Mouse (Mus musculus): Measurements from ENCODE around the gene F11r. TPM values are rescaled to one million over a fixed set of nuclear protein-coding genes. Genes with fewer than 3 reads are reported as not detected.

F11r gene
- total RNA-seq (2021), result 10 to 100 TPM; 64.9 to 66.2 TPM
- long read RNA-seq, experiment 1, partial matches to known transcripts, result 40 of 45 reads
- long read RNA-seq, experiment 1, other reads (novel, unspliced or antisense), result 3 of 45 reads
- long read RNA-seq, experiment 2, partial matches to known transcripts, result 0 of 6 reads
- long read RNA-seq, experiment 2, other reads (novel, unspliced or antisense), result 6 of 6 reads

- peak; percentile 94 for DNase-seq
Measured at GRCm38 (mm10) chr1:171437264-171438013, at the start of gene F11r. F11r (plus strand) TSS chr1:171437535.

GRCm38 (mm10) chr1:171388376-171389102 is 48.8 kb upstream of the F11r start, which contains the start of gene Arhgap30:
Arhgap30 (plus strand) TSS chr1:171388954.
- no peak for DNase-seq

GRCm38 (mm10) chr1:171390101-171390500 is 47.2 kb upstream of the F11r start:
- no peak for DNase-seq

GRCm38 (mm10) chr1:171401821-171402220 is 35.5 kb upstream of the F11r start:
- DNase-seq, result no peak

- no peak for DNase-seq
Measured at GRCm38 (mm10) chr1:171402991-171403390, 34.3 kb upstream of the F11r start.

GRCm38 (mm10) chr1:171407263-171407662 is 30.1 kb upstream of the F11r start:
- DNase-seq, result no peak

GRCm38 (mm10) chr1:171410231-171410630 is 27.1 kb upstream of the F11r start:
- no peak for DNase-seq

GRCm38 (mm10) chr1:171410947-171411484 is 26.3 kb upstream of the F11r start, which contains the start of gene Usf1:
Usf1 (plus strand) TSS chr1:171411313.
- peak; percentile 96 for DNase-seq

GRCm38 (mm10) chr1:171411492-171411941 is 25.8 kb upstream of the F11r start:
- DNase-seq, result no peak

GRCm38 (mm10) chr1:171412001-171412441 is 25.3 kb upstream of the F11r start:
- DNase-seq, result peak; percentile 48

GRCm38 (mm10) chr1:171412446-171412845 is 24.9 kb upstream of the F11r start:
- peak; percentile 24 for DNase-seq

GRCm38 (mm10) chr1:171413608-171414007 is 23.7 kb upstream of the F11r start:
- no peak for DNase-seq

- DNase-seq, result no peak
Measured at GRCm38 (mm10) chr1:171418660-171419059, 18.7 kb upstream of the F11r start, which contains the start of gene Tstd1. Tstd1 (plus strand) TSS chr1:171418872.

- no peak for DNase-seq
Measured at GRCm38 (mm10) chr1:171419291-171419882, 17.9 kb upstream of the F11r start.

GRCm38 (mm10) chr1:171419905-171420304 is 17.4 kb upstream of the F11r start:
- DNase-seq, result no peak

GRCm38 (mm10) chr1:171422504-171423095 is 14.7 kb upstream of the F11r start:
- no peak for DNase-seq

- no peak for DNase-seq
Measured at GRCm38 (mm10) chr1:171424638-171425037, 12.7 kb upstream of the F11r start.

- DNase-seq, result peak; percentile 81
Measured at GRCm38 (mm10) chr1:171425126-171425525, 12.2 kb upstream of the F11r start.

- no peak for DNase-seq
Measured at GRCm38 (mm10) chr1:171432158-171432557, 5.2 kb upstream of the F11r start.

- no peak for DNase-seq
Measured at GRCm38 (mm10) chr1:171435288-171435814, 2.0 kb upstream of the F11r start.

- no peak for DNase-seq
Measured at GRCm38 (mm10) chr1:171435974-171436373, 1.4 kb upstream of the F11r start.
